ENCODE assay signal across 8 mouse cellular contexts in genomic region chr11:90355270-90355681, GRCm38 (mm10). TPM values are rescaled to one million over a fixed set of nuclear protein-coding genes. Genes with fewer than 3 reads are reported as not detected.
DNase-seq lines count a peak whose midpoint lies in the region; ATAC-seq lines count a peak whose summit lies in the region.

No protein-coding gene starts in this region.

- H3K4me2 ChIP-seq in midbrain, embryonic 13.5 days (replicated peaks): no peak overlapping the region
- no peak overlapping the region for H3K4me2 ChIP-seq in midbrain, embryonic 11.5 days
- H3K4me2 ChIP-seq in heart, embryonic 14.5 days (ENCODE audit: low read length): no peak overlapping the region
- H3K4me2 ChIP-seq in liver, embryonic 15.5 days: no peak overlapping the region

- H3K27me3 ChIP-seq in midbrain, embryonic 13.5 days: 0 out of 2 replicates have a peak, but pooled peaks cover 6% of the 10 kb centered on the region
- H3K27me3 ChIP-seq in midbrain, embryonic 11.5 days (ENCODE audit: control insufficient read depth, insufficient read depth, low read length): no peaks in the 10 kb centered on the region
- no peaks in the 10 kb centered on the region for H3K27me3 ChIP-seq in heart, embryonic 14.5 days (ENCODE audit: control insufficient read depth, insufficient read depth, low read length)
- H3K27me3 ChIP-seq in liver, embryonic 15.5 days: no peaks in the 10 kb centered on the region

- H3K27ac ChIP-seq in midbrain, embryonic 13.5 days: no peak overlapping the region
- no peak overlapping the region for H3K27ac ChIP-seq in midbrain, embryonic 11.5 days (ENCODE audit: low read depth, low read length)
- H3K27ac ChIP-seq in heart, embryonic 14.5 days (replicated peaks in 1 of 2; ENCODE audit: control insufficient read depth in 1 of 2, insufficient read depth in 1 of 2, low read depth in 2 of 2, low read length in 2 of 2): peak overlapping the region; percentile 69 to 77; a peak in 2 of 4 replicates
- peak overlapping the region; percentile 67 for H3K27ac ChIP-seq in liver, embryonic 15.5 days (replicated peaks)

- H3K36me3 ChIP-seq in midbrain, embryonic 13.5 days: no peaks in the 10 kb centered on the region
- no peaks in the 10 kb centered on the region for H3K36me3 ChIP-seq in midbrain, embryonic 11.5 days (ENCODE audit: control insufficient read depth, insufficient read depth, low read length)
- H3K36me3 ChIP-seq in heart, embryonic 14.5 days (ENCODE audit: control insufficient read depth, insufficient read depth, low read length): no peaks in the 10 kb centered on the region
- H3K36me3 ChIP-seq in liver, embryonic 15.5 days (replicated peaks): 0 out of 2 replicates have a peak, but pooled peaks cover 6% of the 10 kb centered on the region

- H3K4me3 ChIP-seq in midbrain, embryonic 13.5 days (replicated peaks): no peak overlapping the region
- no peak overlapping the region for H3K4me3 ChIP-seq in midbrain, embryonic 11.5 days (ENCODE audit: low read depth, low read length)
- H3K4me3 ChIP-seq in heart, embryonic 14.5 days (ENCODE audit: control insufficient read depth in 1 of 2, insufficient read depth in 1 of 2, low read depth in 1 of 2, low read length in 2 of 2): no peak overlapping the region
- no peak overlapping the region for H3K4me3 ChIP-seq in liver, embryonic 15.5 days (replicated peaks)

- WGBS in midbrain, embryonic 13.5 days: 48% methylated on average over 7 of the region's 7 CpGs
- 48% methylated on average over 7 of the region's 7 CpGs for WGBS in midbrain, embryonic 11.5 days
- 24% methylated on average over 7 of the region's 7 CpGs for WGBS in heart, embryonic 14.5 days
- 54% methylated on average over 7 of the region's 7 CpGs for WGBS in liver, embryonic 15.5 days (ENCODE audit: insufficient replicate concordance)

- no peak overlapping the region for H3K9ac ChIP-seq in midbrain, embryonic 13.5 days (replicated peaks)
- no peak overlapping the region for H3K9ac ChIP-seq in midbrain, embryonic 11.5 days (ENCODE audit: low read length)
- H3K9ac ChIP-seq in heart, embryonic 14.5 days (ENCODE audit: low read length): no peak overlapping the region
- H3K9ac ChIP-seq in liver, embryonic 15.5 days: no peak overlapping the region

- H3K4me1 ChIP-seq in midbrain, embryonic 13.5 days (replicated peaks): peaks cover 21% of the 10 kb centered on the region
- H3K4me1 ChIP-seq in midbrain, embryonic 11.5 days (ENCODE audit: control insufficient read depth, insufficient read depth, low read length): peaks cover 10% of the 10 kb centered on the region
- H3K4me1 ChIP-seq in heart, embryonic 14.5 days (ENCODE audit: control insufficient read depth in 2 of 2, insufficient read depth in 2 of 2, low read length in 2 of 2): peaks cover 37 to 38% of the 10 kb centered on the region in 2 experiments
- H3K4me1 ChIP-seq in liver, embryonic 15.5 days (replicated peaks): peaks cover 27% of the 10 kb centered on the region

- 0 out of 2 replicates have a peak, but pooled peaks have one; percentile 20 for ATAC-seq in midbrain, embryonic 13.5 days
- ATAC-seq in midbrain, embryonic 11.5 days (ENCODE audit: low FRiP score): no peak
- peak; percentile 25 for ATAC-seq in heart, embryonic 14.5 days (ENCODE audit: insufficient number of reproducible peaks, insufficient read depth, low FRiP score, low read depth)
- ATAC-seq in liver, embryonic 15.5 days (ENCODE audit: insufficient read depth): 0 out of 2 replicates have a peak, but pooled peaks have one; percentile 16

- DNase-seq in midbrain, embryonic 11.5 days (ENCODE audit: low spot score, missing footprints): no peak
- DNase-seq in cerebellum, adult 9-11 months: peak; percentile 79
- peak; percentile 65 for DNase-seq in testis, postnatal 14 days (ENCODE audit: low spot score)
- no peak for DNase-seq in natural killer cell, adult 2 months (ENCODE audit: low spot score in 2 of 2)
- no peak for DNase-seq in thymus, postnatal 36 days

- H3K9me3 ChIP-seq in midbrain, embryonic 13.5 days: no peaks in the 10 kb centered on the region
- no peaks in the 10 kb centered on the region for H3K9me3 ChIP-seq in midbrain, embryonic 11.5 days (ENCODE audit: control insufficient read depth, low read length)
- H3K9me3 ChIP-seq in heart, embryonic 14.5 days (ENCODE audit: control insufficient read depth, low read length): no peaks in the 10 kb centered on the region
- H3K9me3 ChIP-seq in liver, embryonic 15.5 days (replicated peaks): no peaks in the 10 kb centered on the region

RNA-seq across cellular contexts. Expression of gene Hlf, which starts 35.4 kb away (rescaled TPM):
- 4.1 and 4.4 TPM in 2 replicates for polyA plus RNA-seq in midbrain, embryonic 13.5 days (2015; fragmentation: Nextera tagmentation; extraction: Ambion mirVana)
- polyA plus RNA-seq in midbrain, embryonic 11.5 days (2014; fragmentation: Nextera tagmentation; extraction: Ambion mirVana): 2.0 and 2.2 TPM in 2 replicates
- 4.3 TPM in 2 replicates for polyA plus RNA-seq in heart, embryonic 14.5 days (2014; fragmentation: Nextera tagmentation; extraction: Ambion mirVana)
- polyA plus RNA-seq in liver, embryonic 15.5 days (2015; fragmentation: Nextera tagmentation; extraction: Ambion mirVana): 5.0 TPM in 2 replicates

Comparison
In these comparisons a context has a peak if more than half of its experiments do, and no peak if none do; other contexts are left out.
1. H3K27ac ChIP-seq: peak in heart, embryonic 14.5 days (2 of 2) and liver, embryonic 15.5 days (single experiment); none in midbrain, embryonic 13.5 days (single experiment) and midbrain, embryonic 11.5 days (single experiment).
2. DNase-seq: peak in cerebellum, adult 9-11 months (single experiment) and testis, postnatal 14 days (single experiment); none in midbrain, embryonic 11.5 days (single experiment), natural killer cell, adult 2 months (0 of 2) and thymus, postnatal 36 days (0 of 2).